Mouse (Mus musculus): ENCODE measurements around the gene Ttc7.
A peak's percentile ranks its signal among the peaks of the same experiment; 100 is the strongest.

The Ttc7 gene

DNA sequence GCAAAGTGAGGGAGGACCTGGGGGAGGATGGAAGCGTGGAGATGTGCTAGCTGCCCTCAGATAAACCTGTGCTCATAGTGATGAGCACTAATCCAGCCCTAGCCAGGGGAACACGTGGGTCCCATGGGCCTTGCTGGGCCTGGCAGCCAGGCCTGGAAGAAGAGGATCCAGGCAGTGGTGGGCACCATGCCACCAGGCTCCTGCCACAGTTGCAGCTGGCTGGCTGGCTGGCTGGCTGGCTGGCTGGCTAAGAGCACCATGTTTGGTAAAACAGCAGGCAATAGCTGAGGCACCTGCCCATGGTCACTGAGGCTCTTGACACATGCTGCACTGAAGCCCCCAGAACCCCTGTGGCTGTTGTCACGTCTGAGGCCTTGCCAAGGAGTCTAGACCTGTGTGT is 85.0 kb downstream of the Ttc7 start:
- DNase-seq (ENCODE audit: low spot score) = peak; percentile 75

DNA sequence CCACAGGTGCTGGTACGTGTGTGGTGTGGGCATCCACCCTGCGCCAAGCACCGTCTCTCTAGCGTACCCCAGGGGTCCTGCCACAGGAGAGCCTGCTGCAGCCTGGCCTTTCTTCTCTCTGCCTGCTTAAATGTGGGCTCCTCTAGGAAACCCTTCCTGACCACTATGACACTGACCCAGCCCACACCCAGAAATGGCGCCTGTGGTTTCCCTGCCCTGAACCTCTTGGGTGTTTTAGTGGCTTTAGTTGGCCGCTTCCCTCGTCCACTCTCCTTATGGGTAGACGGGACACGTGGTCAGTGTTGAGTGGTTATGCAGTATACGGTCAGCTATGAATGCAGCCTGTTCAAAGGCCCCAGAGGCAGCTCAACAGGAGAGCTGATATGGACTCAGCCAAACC is 85.8 kb downstream of the Ttc7 start:
- DNase-seq (ENCODE audit: low spot score) = no peak

DNA sequence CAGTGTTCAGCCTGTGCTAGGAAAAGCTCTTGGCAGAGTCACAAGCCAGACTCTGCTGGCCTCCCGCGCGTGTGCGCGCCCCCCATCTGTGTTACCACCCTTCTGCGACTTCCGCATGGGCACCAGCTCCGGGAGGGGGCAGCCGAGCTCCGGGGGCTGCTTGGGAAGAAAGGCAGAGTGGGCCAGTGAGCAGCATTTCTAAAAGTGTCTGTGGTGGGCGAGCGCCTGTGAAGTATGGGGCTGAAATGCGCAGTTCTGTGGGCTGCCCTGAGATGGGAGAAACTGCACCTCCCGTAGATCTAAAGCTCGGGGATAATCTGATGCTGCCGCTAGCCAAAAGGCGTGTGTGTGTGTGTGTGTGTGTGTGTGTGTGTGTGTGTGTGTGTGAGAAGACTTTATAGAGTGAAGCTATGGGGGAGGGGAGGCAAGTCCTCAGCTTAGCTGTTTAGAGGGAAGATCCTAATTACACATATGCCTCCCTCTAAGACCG is 86.6 kb downstream of the Ttc7 start:
- peak; percentile 64 for DNase-seq (ENCODE audit: low spot score)

- peak; percentile 54 for DNase-seq (ENCODE audit: low spot score)
Observed at GRCm38 (mm10) chr17:87372189-87372588, 89.5 kb downstream of the Ttc7 start.

DNA sequence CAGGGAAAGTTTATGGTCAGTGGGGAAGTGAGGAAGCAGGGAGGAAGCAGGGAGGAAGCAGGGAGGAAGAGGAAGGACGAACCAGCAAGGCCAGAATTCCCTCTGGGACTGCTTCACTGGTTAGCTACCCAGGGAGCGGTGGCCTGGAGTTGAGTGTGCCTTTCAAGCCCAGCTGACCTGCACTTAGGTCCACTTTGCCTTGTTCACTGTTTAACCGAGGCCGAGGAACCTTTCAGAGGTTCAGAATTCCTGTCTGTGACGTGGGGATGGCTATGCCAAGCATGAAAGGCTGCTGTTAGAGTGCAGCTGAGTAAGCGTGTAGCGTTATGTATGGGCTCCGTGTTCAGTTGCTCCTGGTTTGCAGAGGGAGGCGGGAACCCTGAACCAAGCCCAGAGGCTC is 90.6 kb downstream of the Ttc7 start:
- no peak for DNase-seq (ENCODE audit: low spot score)

DNA sequence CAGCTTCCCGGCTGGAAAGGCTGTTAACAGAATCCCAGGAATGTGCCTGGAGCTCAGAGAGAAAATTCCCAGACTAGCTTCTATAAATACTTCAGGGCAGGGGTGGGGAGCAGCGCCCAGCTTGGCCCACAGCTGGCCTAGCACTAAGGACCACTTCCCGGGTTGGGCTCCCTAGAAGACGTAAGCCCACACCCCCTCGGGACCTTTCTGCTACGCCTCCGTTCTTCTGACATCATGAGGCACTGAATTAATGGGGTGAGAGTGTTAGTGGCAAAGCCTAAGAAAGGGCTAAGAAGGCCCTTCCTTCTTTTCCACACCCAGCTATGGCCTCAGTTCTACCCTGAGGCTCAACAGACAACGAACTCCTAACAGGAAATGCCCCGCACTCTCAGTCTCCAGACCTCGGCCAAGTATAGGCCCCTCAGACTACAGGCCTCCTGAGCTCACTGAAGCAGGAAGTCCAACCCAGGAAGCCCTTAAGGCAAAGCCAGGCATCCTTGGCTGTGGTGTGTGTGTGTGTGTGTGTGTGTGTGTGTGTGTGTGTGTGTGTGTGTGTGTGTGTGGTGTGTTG is 93.3 kb downstream of the Ttc7 start:
- DNase-seq (ENCODE audit: low spot score) = no peak

DNA sequence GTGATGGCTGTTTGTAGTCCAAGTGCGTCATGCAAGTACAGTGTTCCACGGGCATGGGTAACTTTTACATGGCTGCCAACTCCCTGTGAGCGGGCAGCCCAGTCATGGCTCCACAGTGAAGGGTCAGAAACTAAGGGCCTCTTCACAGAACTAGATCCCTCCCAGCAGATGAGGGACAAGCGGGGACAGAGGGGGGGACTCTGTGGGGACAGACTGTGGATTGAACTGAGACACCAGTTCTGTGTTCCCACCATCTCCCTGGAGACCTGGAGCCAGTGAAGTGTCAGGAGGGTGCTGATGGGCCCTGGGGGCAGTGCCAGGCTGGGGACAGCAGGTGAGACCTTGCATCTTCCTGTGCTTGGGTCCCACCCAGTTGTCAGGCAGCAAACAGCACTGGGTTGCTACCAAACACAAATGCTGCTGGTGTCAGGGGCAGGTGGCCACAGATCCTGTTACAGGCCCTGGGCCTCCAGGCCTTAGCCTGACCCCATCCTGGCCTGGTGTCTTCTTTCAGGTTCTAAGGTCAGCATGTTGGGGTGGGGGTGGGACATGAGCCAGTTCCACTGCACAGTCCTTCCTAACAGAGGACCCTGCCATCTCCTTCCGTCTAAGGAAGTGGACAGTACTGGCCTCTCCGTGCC is 94.3 kb downstream of the Ttc7 start:
- no peak for DNase-seq (ENCODE audit: low spot score)

- peak; percentile 74 for DNase-seq (ENCODE audit: low spot score)
Observed at GRCm38 (mm10) chr17:87377536-87377935, 94.8 kb downstream of the Ttc7 start.

DNA sequence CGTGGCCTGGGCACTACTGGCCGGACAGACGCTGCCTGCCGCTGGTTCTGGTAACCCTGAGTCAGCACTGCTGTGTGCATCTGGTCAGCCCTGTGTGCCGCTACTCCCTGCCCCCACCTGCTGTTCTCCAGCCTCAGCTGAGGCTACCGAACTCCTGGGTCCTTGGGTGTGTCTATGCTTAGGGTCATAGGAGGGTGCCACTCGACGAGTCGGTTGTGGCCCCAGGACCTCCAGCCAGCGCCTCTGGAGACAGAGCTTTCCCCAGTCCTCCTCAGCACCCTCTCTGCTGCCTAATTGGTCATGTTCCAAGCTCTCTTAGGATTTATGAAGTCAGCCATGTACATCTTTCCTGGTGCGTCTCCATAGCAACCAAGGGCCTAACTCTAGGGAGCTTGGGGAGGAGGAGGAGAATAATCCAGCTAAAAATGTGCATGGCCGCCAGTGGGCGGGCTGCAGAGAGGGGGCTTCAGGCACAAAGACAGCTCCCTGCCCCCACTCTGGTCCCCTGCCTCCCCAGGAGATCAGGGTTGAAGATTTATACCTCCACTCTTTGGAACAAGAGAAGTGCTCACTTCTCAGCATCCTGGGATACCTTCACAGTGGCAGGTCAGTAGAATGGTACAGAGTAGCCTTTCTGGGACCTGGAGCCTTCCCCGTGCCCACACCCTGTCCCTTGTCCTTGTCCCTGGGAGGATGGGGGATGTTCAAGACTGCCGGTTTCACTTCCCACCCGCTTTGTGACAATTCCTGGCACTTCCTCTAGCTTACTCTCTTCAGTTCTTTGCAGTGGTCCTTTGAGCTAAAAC is 95.9 kb downstream of the Ttc7 start:
- peak; percentile 73 for DNase-seq (ENCODE audit: low spot score)

DNA sequence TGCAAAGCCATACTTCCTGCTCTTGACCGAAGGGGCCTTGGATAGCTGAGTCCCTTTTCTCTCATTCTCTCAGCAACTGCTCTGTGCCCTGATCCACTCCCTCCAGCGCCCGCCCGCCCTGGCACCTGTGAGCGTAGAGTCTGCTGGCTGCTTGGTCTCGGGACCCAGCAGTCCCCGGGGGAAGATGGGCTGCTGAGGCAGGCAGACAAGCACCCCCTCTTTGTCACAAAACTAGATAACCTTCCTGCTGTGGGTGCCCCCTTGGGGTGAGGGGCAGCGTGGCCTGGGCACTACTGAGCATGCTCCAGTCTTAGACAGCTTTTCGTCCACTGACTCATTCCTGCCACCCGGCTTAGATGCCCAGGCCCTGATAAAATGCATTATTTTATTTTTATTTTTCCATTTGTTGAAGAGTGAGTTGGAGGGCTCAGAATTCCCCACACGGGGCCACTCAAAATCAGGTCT is 96.5 kb downstream of the Ttc7 start:
- no peak for DNase-seq (ENCODE audit: low spot score)

GRCm38 (mm10) chr17:87379821-87380220 is 97.1 kb downstream of the Ttc7 start:
- no peak for DNase-seq (ENCODE audit: low spot score)

DNA sequence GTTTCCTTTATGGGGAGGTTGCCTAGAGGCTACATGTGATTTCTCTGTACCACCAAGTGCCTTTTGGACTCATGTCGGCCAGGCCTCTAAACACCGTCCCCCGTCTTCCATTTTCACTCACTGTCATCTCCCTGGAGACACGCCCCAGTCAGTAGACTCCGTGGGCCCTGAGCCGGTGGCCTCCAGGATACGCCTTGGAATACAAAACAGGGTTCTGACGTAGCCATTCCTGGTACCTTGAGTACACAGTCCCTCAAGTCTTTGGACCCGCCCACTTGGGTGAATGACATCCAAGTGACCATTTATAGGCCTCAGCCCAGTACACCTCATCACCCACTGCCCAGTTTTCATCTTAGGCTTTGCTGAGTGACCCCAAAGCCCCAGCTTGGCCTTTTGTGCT is 98.0 kb downstream of the Ttc7 start:
- no peak for DNase-seq (ENCODE audit: low spot score)

- DNase-seq (ENCODE audit: low spot score) = no peak
Observed at GRCm38 (mm10) chr17:87385835-87386234, 103.1 kb downstream of the Ttc7 start.

GRCm38 (mm10) chr17:87387068-87387467 is 104.4 kb downstream of the Ttc7 start:
- DNase-seq (ENCODE audit: low spot score) = no peak

GRCm38 (mm10) chr17:87391242-87391641 is 108.6 kb downstream of the Ttc7 start:
- DNase-seq (ENCODE audit: low spot score) = peak; percentile 72

DNA sequence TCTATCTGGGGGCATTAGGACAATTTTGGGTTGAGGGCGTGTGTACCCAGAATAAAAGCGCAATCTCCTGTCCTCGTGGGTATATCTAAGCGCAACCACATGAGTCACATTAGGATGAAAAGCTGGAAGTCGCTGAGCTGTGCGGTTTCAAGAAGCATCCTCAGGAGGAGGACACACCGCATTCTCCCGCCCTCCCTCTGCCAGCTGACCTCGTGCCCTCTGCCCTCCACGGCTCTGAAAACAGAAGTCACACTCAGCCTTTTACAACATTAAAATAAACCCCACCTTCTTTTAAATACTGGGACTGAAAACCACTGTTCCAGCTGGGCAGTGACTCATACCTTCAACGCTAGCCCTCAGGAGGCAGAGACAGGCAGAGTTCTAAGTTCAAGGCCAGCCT is 114.4 kb downstream of the Ttc7 start:
- no peak for DNase-seq (ENCODE audit: low spot score)

DNA sequence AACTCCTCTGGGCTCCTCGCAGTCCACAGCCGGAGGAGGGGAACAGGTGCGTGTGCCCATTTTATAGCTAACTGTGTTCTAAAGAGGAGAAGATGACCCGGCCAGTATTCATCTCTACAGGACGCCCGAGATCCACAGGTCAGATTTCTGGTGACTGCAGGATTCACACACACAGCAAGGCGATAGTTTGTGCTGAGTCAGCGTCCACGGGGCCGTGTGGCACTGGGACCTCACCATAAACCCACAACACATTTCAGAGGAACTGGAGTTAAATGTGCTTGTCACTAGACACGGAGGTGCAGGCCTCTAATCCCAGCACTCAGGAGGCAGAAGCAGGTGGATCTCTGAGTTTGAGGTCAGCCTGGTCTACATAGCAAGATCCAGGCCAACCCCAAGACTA is 119.8 kb downstream of the Ttc7 start:
- DNase-seq (ENCODE audit: low spot score) = no peak

- DNase-seq (ENCODE audit: low spot score) = no peak
Observed at GRCm38 (mm10) chr17:87403462-87403861, 120.8 kb downstream of the Ttc7 start.

- no peak for DNase-seq (ENCODE audit: low spot score)
Observed at GRCm38 (mm10) chr17:87405576-87405975, 122.9 kb downstream of the Ttc7 start.

- no peak for DNase-seq (ENCODE audit: low spot score)
Observed at GRCm38 (mm10) chr17:87406646-87407045, 124.0 kb downstream of the Ttc7 start.

GRCm38 (mm10) chr17:87418082-87418481 is 135.4 kb downstream of the Ttc7 start:
- no peak for DNase-seq (ENCODE audit: low spot score)

GRCm38 (mm10) chr17:87427511-87427910 is 144.8 kb downstream of the Ttc7 start, which contains the start of gene Stpg4:
Gene Stpg4, minus strand, starts transcription at chr17:87427741.
- no peak for DNase-seq (ENCODE audit: low spot score)

DNA sequence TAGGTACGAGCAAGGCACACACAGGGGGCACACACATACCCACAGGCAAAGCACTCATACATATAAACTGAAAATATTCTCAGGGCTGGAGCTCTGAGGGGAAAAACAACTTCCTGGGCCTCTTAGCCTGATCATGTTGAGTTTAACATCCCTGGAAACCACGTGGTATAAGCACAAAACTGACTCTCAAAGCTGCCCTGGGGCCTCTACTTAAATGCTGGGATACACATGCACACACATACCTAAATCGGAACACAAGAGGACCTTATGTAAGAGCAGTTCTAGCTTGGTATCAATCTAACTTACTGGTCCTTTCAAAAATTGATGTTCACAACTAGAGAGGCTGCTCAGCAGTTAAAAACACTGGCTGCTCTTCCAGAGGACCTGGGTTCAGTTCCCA is 146.7 kb downstream of the Ttc7 start:
- DNase-seq (ENCODE audit: low spot score) = no peak

All from layer of hippocampus, adult 11-12 months (tissue).